Mouse (Mus musculus): ENCODE measurements at regions not wholly inside any gene's neighbourhood (a gene's known extent, or its start where the extent isn't known, plus 50 kb on each side); places are given as distances from the start of the nearest gene placed in this dataset.

GRCm38 (mm10) chr4:7154256-7154655 is 1084.6 kb downstream of the Car8 start:
- no peak for DNase-seq (ENCODE audit: extremely low read depth, low read depth, low spot score)

GRCm38 (mm10) chr4:7153835-7154234 is 1085.0 kb downstream of the Car8 start:
- no peak for DNase-seq (ENCODE audit: extremely low read depth, low read depth, low spot score)

GRCm38 (mm10) chr4:7145756-7146155 is 1093.1 kb downstream of the Car8 start:
- no peak for DNase-seq (ENCODE audit: extremely low read depth, low read depth, low spot score)

DNA sequence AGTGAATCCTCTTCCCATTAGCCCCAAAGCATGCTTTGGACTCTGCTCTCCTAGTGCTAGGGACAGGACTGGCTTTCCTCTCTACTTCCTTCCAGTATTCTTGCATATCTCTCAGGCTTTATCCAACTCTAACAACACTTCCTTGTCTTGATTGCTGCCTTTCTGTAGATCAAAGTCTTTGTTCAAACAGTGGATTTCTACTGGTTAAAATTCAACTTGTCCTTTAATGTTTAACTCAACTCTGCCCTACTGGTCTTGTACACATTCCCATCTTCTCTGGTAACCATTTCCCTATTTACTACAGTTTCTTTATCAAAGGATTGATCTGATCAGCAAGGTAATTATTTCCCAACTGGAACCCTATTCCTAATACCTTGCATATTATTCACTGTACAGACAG is 1094.6 kb downstream of the Car8 start:
- no peak for DNase-seq (ENCODE audit: extremely low read depth, low read depth, low spot score)

GRCm38 (mm10) chr4:7143676-7144075 is 1095.2 kb downstream of the Car8 start:
- DNase-seq (ENCODE audit: extremely low read depth, low read depth, low spot score): no peak

- no peak for DNase-seq (ENCODE audit: extremely low read depth, low read depth, low spot score)
These were observed 1096.1 kb downstream of the Car8 start for GRCm38 (mm10) chr4:7142781-7143180.

- DNase-seq (ENCODE audit: extremely low read depth, low read depth, low spot score): no peak
These were observed 1126.7 kb downstream of the Car8 start for GRCm38 (mm10) chr4:7112159-7112558.

GRCm38 (mm10) chr4:7092957-7093356 is 1145.9 kb downstream of the Car8 start:
- no peak for DNase-seq (ENCODE audit: extremely low read depth, low read depth, low spot score)

GRCm38 (mm10) chr4:7091201-7091814 is 1147.5 kb downstream of the Car8 start:
- DNase-seq (ENCODE audit: extremely low read depth, low read depth, low spot score): no peak
